Mouse (Mus musculus): ENCODE measurements around the gene Ifitm5.

- no peak for TF ChIP-seq CTCF (IDR thresholded peaks at IDR 0.05; ENCODE audit: borderline replicate concordance, control insufficient read depth, extremely low read depth, insufficient read depth, low read length, poor library complexity)
- no peak for TF ChIP-seq POLR2A (IDR thresholded peaks at IDR 0.05; ENCODE audit: control insufficient read depth, extremely low read depth, insufficient read depth, low read length, poor library complexity)
These were observed 41.9 kb downstream of the Ifitm5 start for GRCm38 (mm10) chr7:140908181-140908580.
